Mouse (Mus musculus): ENCODE measurements around the gene Gm11549. TPM values are rescaled to one million over a fixed set of nuclear protein-coding genes. Genes with fewer than 3 reads are reported as not detected.

Gene Gm11549
- polyA plus RNA-seq, 1 experiment: 0.04 TPM

- 80% methylated on average over 9 of the region's 9 CpGs for WGBS
- TF ChIP-seq CTCF (IDR thresholded peaks at IDR 0.05; ENCODE audit: extremely low read depth, insufficient read depth, insufficient read length, insufficient replicate concordance) (no peak), POLR2A (IDR thresholded peaks at IDR 0.05; ENCODE audit: low read depth, low read length) (no peak)
- no peak for DNase-seq (ENCODE audit: low read depth in 1 of 2, low spot score in 2 of 2)
These were observed 28.8 kb downstream of the Gm11549 start for GRCm38 (mm10) chr3:36492716-36493391.

GRCm38 (mm10) chr3:36491535-36491934 lies 30.1 kb downstream of the Gm11549 start:
- TF ChIP-seq POLR2A (IDR thresholded peaks at IDR 0.05; ENCODE audit: low read depth, low read length): no peak
- TF ChIP-seq CTCF (IDR thresholded peaks at IDR 0.05; ENCODE audit: extremely low read depth, insufficient read depth, insufficient read length, insufficient replicate concordance): no peak
- no peaks in the 10 kb centered on the region for H3K27me3 ChIP-seq (ENCODE audit: control insufficient read depth, insufficient read depth, low read length)
- no peak overlapping the region for H3K27ac ChIP-seq (ENCODE audit: insufficient read depth, low read length)
- 0 out of 2 replicates have a peak, but pooled peaks cover 2% of the 10 kb centered on the region for H3K4me1 ChIP-seq (ENCODE audit: control insufficient read depth, insufficient read depth, insufficient read length)
- WGBS: 63% methylated on average over 5 of the region's 5 CpGs
- no peak overlapping the region for H3K4me3 ChIP-seq (ENCODE audit: extremely low read depth, insufficient read depth, insufficient read length)
- no peak for DNase-seq (ENCODE audit: low read depth in 1 of 2, low spot score in 2 of 2)
- H3K36me3 ChIP-seq (ENCODE audit: control insufficient read depth, insufficient read depth, low read length): no peaks in the 10 kb centered on the region

More at GRCm38 (mm10) chr3:36492716-36493391, 28.8 kb downstream of the Gm11549 start:
- H3K4me1 ChIP-seq (ENCODE audit: control insufficient read depth, insufficient read depth, insufficient read length): 0 out of 2 replicates have a peak, but pooled peaks cover 2% of the 10 kb centered on the region
- H3K36me3 ChIP-seq (ENCODE audit: control insufficient read depth, insufficient read depth, low read length): no peaks in the 10 kb centered on the region
- no peaks in the 10 kb centered on the region for H3K27me3 ChIP-seq (ENCODE audit: control insufficient read depth, insufficient read depth, low read length)
- no peak overlapping the region for H3K4me3 ChIP-seq (ENCODE audit: extremely low read depth, insufficient read depth, insufficient read length)
- H3K27ac ChIP-seq (ENCODE audit: insufficient read depth, low read length): no peak overlapping the region

GRCm38 (mm10) chr3:36489590-36489910 lies 32.1 kb downstream of the Gm11549 start:
- no peak for DNase-seq (ENCODE audit: low read depth in 1 of 2, low spot score in 2 of 2)
- Histone ChIP-seq H3K36me3 (ENCODE audit: control insufficient read depth, insufficient read depth, low read length) (no peaks in the 10 kb centered on the region), H3K27me3 (ENCODE audit: control insufficient read depth, insufficient read depth, low read length) (no peaks in the 10 kb centered on the region), H3K4me1 (ENCODE audit: control insufficient read depth, insufficient read depth, insufficient read length) (0 out of 2 replicates have a peak, but pooled peaks cover 2% of the 10 kb centered on the region), H3K27ac (ENCODE audit: insufficient read depth, low read length) (no peak overlapping the region), H3K4me3 (ENCODE audit: extremely low read depth, insufficient read depth, insufficient read length) (no peak overlapping the region)
- TF ChIP-seq CTCF (IDR thresholded peaks at IDR 0.05; ENCODE audit: extremely low read depth, insufficient read depth, insufficient read length, insufficient replicate concordance) (no peak), POLR2A (IDR thresholded peaks at IDR 0.05; ENCODE audit: low read depth, low read length) (no peak)
- 82% methylated on average over 1 of the region's 1 CpGs for WGBS

GRCm38 (mm10) chr3:36488899-36489589 lies 32.6 kb downstream of the Gm11549 start:
- no peak overlapping the region for H3K4me3 ChIP-seq (ENCODE audit: extremely low read depth, insufficient read depth, insufficient read length)
- no peaks in the 10 kb centered on the region for H3K27me3 ChIP-seq (ENCODE audit: control insufficient read depth, insufficient read depth, low read length)
- no peak overlapping the region for H3K27ac ChIP-seq (ENCODE audit: insufficient read depth, low read length)
- WGBS: 78% methylated on average over 6 of the region's 6 CpGs
- 0 out of 2 replicates have a peak, but pooled peaks cover 2% of the 10 kb centered on the region for H3K4me1 ChIP-seq (ENCODE audit: control insufficient read depth, insufficient read depth, insufficient read length)
- DNase-seq (ENCODE audit: low read depth in 1 of 2, low spot score in 2 of 2): no peak
- TF ChIP-seq POLR2A (IDR thresholded peaks at IDR 0.05; ENCODE audit: low read depth, low read length) (no peak), CTCF (IDR thresholded peaks at IDR 0.05; ENCODE audit: extremely low read depth, insufficient read depth, insufficient read length, insufficient replicate concordance) (no peak)
- H3K36me3 ChIP-seq (ENCODE audit: control insufficient read depth, insufficient read depth, low read length): no peaks in the 10 kb centered on the region

- WGBS: 86% methylated on average over 1 of the region's 1 CpGs
- H3K27me3 ChIP-seq (ENCODE audit: control insufficient read depth, insufficient read depth, low read length): no peaks in the 10 kb centered on the region
- DNase-seq (ENCODE audit: low read depth in 1 of 2, low spot score in 2 of 2): no peak
- no peaks in the 10 kb centered on the region for H3K36me3 ChIP-seq (ENCODE audit: control insufficient read depth, insufficient read depth, low read length)
- no peak overlapping the region for H3K27ac ChIP-seq (ENCODE audit: insufficient read depth, low read length)
- 0 out of 2 replicates have a peak, but pooled peaks cover 2% of the 10 kb centered on the region for H3K4me1 ChIP-seq (ENCODE audit: control insufficient read depth, insufficient read depth, insufficient read length)
- H3K4me3 ChIP-seq (ENCODE audit: extremely low read depth, insufficient read depth, insufficient read length): no peak overlapping the region
- TF ChIP-seq CTCF (IDR thresholded peaks at IDR 0.05; ENCODE audit: extremely low read depth, insufficient read depth, insufficient read length, insufficient replicate concordance) (no peak), POLR2A (IDR thresholded peaks at IDR 0.05; ENCODE audit: low read depth, low read length) (no peak)
These were observed 33.2 kb downstream of the Gm11549 start for GRCm38 (mm10) chr3:36488367-36488766.

- 0 out of 2 replicates have a peak, but pooled peaks cover 2% of the 10 kb centered on the region for H3K4me1 ChIP-seq (ENCODE audit: control insufficient read depth, insufficient read depth, insufficient read length)
- no peak for DNase-seq (ENCODE audit: low read depth in 1 of 2, low spot score in 2 of 2)
- no peak overlapping the region for H3K4me3 ChIP-seq (ENCODE audit: extremely low read depth, insufficient read depth, insufficient read length)
- H3K27ac ChIP-seq (ENCODE audit: insufficient read depth, low read length): no peak overlapping the region
- TF ChIP-seq POLR2A (IDR thresholded peaks at IDR 0.05; ENCODE audit: low read depth, low read length): no peak
- TF ChIP-seq CTCF (IDR thresholded peaks at IDR 0.05; ENCODE audit: extremely low read depth, insufficient read depth, insufficient read length, insufficient replicate concordance): no peak
- no peaks in the 10 kb centered on the region for H3K36me3 ChIP-seq (ENCODE audit: control insufficient read depth, insufficient read depth, low read length)
- 81% methylated on average over 6 of the region's 6 CpGs for WGBS
- no peaks in the 10 kb centered on the region for H3K27me3 ChIP-seq (ENCODE audit: control insufficient read depth, insufficient read depth, low read length)
These were observed 34.7 kb downstream of the Gm11549 start for GRCm38 (mm10) chr3:36486881-36487280.

GRCm38 (mm10) chr3:36486176-36486575 lies 35.4 kb downstream of the Gm11549 start:
- no peak overlapping the region for H3K27ac ChIP-seq (ENCODE audit: insufficient read depth, low read length)
- H3K36me3 ChIP-seq (ENCODE audit: control insufficient read depth, insufficient read depth, low read length): no peaks in the 10 kb centered on the region
- no peaks in the 10 kb centered on the region for H3K27me3 ChIP-seq (ENCODE audit: control insufficient read depth, insufficient read depth, low read length)
- no peak for TF ChIP-seq CTCF (IDR thresholded peaks at IDR 0.05; ENCODE audit: extremely low read depth, insufficient read depth, insufficient read length, insufficient replicate concordance)
- WGBS: 76% methylated on average over 6 of the region's 6 CpGs
- no peak for DNase-seq (ENCODE audit: low read depth in 1 of 2, low spot score in 2 of 2)
- 0 out of 2 replicates have a peak, but pooled peaks cover 2% of the 10 kb centered on the region for H3K4me1 ChIP-seq (ENCODE audit: control insufficient read depth, insufficient read depth, insufficient read length)
- H3K4me3 ChIP-seq (ENCODE audit: extremely low read depth, insufficient read depth, insufficient read length): no peak overlapping the region
